Mouse (Mus musculus) gastrocnemius, postnatal 36 days (tissue): ENCODE measurements at regions not wholly inside any gene's neighbourhood (a gene's known extent, or its start where the extent isn't known, plus 50 kb on each side); places are given as distances from the start of the nearest gene placed in this dataset.
A peak's percentile ranks its signal among the peaks of the same experiment; 100 is the strongest.

Experiments used
- DNase-seq, 2 experiments: peaks; one replicate each; pipeline ENCODE4 v3.0.0; 2022
- intact Hi-C: fragments of 180-260 bp; cut with DNase I; formaldehyde crosslinking; loops from one replicate; pipeline ENCODE4 v1.15.1; 2025

DNA sequence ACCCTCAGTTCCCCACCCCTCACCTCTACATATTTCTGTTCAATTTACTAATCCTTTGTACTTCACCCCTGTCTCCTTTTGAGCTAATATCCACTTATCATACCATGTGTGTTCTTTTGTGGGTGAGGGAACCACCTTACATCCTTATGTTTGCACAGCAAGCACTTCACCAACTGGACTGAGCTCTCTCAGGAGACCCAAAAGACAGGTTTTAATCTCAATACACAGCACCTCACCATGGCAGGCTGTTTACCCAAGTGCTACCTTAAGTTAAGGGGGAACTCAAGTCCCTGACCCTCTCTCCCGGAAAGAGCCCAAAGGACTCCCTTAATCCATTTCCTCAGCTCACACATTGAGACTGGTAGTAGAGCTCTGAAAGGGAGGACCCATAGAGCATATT, 62.3 kb upstream of the Agr3 start:
- no peak for DNase-seq
- intact Hi-C loops: no loop called here

- intact Hi-C loops: no loop called here
- DNase-seq: peak in 1 of 2 experiments; percentile 30
Measured at GRCm38 (mm10) chr12:35853159-35853558, 72.3 kb upstream of the Agr3 start.

GRCm38 (mm10) chr12:35846905-35847610, 78.4 kb upstream of the Agr3 start:
- intact Hi-C loops: no loop called here
- DNase-seq: peak in 1 of 2 experiments; percentile 19

GRCm38 (mm10) chr12:35836946-35837345, 88.5 kb upstream of the Agr3 start:
- no peak for DNase-seq
- intact Hi-C loops: no loop called here

DNA sequence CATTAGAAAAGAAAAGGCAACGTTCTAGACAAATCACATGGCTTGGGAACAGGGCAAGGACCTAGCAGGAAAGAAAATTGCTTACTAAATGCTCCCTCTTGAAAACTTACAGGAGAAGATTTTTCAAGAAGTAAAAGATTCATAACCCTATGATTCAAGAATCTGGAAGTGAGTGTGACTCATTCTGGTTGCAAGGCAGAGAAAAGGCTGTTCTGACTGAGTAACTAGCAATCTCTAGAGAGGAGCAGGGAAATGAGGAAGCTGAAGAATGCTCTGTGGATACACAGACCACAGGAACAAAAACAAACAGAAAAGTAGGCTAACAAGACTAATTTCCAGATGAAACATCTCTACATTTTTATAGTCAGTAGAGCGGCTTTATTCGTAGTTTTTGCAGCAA, 92.1 kb upstream of the Agr3 start:
- DNase-seq: no peak
- intact Hi-C loops: loop anchor here (5.0 kb wide), 1 partner anchor 526 kb away; no protein-coding TSS in a partner anchor

GRCm38 (mm10) chr12:35831922-35832512, 93.4 kb upstream of the Agr3 start:
- intact Hi-C loops: loop anchor here (5.0 kb wide), 1 partner anchor 525 kb away; no protein-coding TSS in a partner anchor
- DNase-seq: no peak

- no peak for DNase-seq
- intact Hi-C loops: loop anchor here (5.0 kb wide), 1 partner anchor 524 kb away; no protein-coding TSS in a partner anchor
Measured at GRCm38 (mm10) chr12:35831268-35831667, 94.2 kb upstream of the Agr3 start.

GRCm38 (mm10) chr12:35827797-35828196, 97.6 kb upstream of the Agr3 start:
- no peak for DNase-seq
- intact Hi-C loops: loop anchor here (5.0 kb wide), 1 partner anchor 295 kb away; no protein-coding TSS in a partner anchor

GRCm38 (mm10) chr12:35826990-35827389, 98.4 kb upstream of the Agr3 start:
- no peak for DNase-seq
- intact Hi-C loops: loop anchor here (5.0 kb wide), 1 partner anchor 295 kb away; no protein-coding TSS in a partner anchor

- DNase-seq: no peak
- intact Hi-C loops: no loop called here
Measured at GRCm38 (mm10) chr12:35824587-35824987, 100.8 kb upstream of the Agr3 start.

DNA sequence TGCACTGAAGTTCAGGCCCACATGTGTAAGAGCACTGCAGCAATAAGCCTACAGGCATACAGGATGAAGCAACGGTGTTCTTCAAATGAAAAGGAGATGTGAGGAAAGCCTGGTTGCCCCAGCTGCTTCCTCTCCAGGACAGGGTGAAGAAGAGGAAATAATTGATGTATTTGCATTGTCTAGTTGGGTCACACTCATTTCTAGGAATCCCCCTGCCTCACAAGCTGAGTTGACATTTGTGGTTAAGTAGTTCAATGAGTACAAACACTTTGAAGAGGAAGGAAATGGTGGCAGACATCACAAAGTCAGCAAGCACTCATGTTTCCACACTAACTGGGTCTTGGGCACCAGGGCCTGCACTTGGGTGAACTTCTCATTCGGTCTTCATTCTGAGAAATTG, 126.2 kb upstream of the Agr3 start:
- no peak for DNase-seq
- intact Hi-C loops: loop anchor here (2.0 kb wide), 1 partner anchor 16 kb away; no protein-coding TSS in a partner anchor

DNA sequence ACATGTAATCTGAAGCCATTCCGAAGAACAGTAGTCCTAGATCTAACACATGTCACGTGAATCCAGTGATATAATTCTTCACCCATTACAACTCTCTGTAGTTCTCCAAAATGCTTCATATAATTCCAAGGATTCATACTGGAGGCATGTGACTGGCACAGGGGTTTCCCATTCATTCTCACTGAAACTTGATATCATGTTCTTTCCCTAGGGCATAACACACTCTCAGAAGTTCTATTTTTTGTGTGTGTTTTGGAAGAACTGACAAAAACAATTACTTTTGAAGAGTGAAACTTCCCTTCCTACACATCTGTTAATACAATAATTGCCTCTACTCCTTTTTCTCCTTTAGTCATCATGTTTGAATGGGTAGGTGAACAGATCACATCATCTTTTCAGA, 150.0 kb upstream of the Agr3 start:
- DNase-seq: no peak
- intact Hi-C loops: no loop called here

- no peak for DNase-seq
Measured at GRCm38 (mm10) chr12:35770387-35771024, 154.9 kb upstream of the Agr3 start.

GRCm38 (mm10) chr12:35758916-35759315, 166.5 kb upstream of the Agr3 start:
- intact Hi-C loops: no loop called here
- DNase-seq: no peak

More at GRCm38 (mm10) chr12:35770387-35771024, 154.9 kb upstream of the Agr3 start:
- intact Hi-C loops: no loop called here

DNA sequence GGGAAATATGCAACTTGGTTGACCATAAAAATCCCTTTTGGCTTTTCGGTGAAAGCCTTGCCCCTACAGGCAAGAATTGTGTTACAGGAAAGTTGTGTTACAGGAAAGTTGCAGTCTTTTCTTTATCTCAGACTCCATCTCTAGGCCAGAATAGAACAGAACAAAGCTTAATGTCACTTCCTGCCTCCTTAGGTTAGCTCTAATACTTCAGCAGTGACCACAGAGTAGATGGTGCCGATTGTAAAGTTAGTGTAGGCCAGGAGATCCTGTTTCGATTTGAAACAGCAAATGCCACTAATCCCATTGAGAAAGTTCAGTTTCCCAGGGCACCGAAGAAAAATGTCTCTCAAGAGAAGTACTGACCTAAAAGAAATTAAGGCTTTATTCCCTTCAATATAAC, 170.3 kb upstream of the Agr3 start:
- intact Hi-C loops: no loop called here
- no peak for DNase-seq

DNA sequence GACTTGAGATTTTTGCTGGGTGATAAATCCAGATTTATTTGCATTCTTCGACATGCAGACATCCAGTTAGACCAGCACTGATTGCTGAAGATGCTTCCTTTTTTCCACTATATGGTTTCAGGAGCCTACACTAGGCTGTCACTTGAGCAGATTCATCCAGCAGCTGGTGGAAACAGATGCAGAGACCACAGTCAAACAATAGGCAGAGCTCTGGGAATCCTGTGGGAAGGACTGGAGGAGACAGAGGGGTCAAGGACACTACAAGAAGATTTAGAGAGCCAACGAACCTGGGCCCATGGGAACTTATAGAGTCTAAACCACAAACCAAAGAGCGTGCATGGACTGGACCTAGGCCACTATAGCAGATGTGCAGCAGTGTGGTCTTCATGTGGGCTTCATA, 177.4 kb upstream of the Agr3 start:
- no peak for DNase-seq
- intact Hi-C loops: no loop called here

- DNase-seq: no peak
- intact Hi-C loops: no loop called here
Measured at GRCm38 (mm10) chr12:35746691-35747299, 178.6 kb upstream of the Agr3 start.

- intact Hi-C loops: no loop called here
- DNase-seq: no peak
Measured at GRCm38 (mm10) chr12:35742729-35743128, 182.7 kb upstream of the Agr3 start.

DNA sequence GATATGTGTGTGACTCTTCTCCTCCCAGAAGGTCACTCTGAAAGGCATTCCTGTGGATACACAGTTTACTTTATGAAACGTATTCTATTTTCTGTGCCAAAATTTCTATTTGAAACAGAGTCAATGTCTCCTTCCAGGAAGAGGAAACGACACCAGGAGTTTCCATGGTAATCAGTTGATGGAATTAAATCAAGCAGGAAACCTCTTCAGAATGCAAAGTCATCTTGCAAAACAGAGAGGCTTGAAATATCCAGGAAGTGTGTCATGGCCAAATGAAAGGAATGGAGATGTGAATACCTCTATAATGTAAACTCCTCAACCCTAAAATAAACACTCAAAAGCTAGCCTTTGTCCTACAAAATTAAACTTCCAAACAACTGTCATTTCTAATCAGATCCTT, 189.0 kb upstream of the Agr3 start:
- DNase-seq: no peak
- intact Hi-C loops: no loop called here

GRCm38 (mm10) chr12:35735002-35735401, 190.4 kb upstream of the Agr3 start:
- intact Hi-C loops: no loop called here
- DNase-seq: no peak

DNA sequence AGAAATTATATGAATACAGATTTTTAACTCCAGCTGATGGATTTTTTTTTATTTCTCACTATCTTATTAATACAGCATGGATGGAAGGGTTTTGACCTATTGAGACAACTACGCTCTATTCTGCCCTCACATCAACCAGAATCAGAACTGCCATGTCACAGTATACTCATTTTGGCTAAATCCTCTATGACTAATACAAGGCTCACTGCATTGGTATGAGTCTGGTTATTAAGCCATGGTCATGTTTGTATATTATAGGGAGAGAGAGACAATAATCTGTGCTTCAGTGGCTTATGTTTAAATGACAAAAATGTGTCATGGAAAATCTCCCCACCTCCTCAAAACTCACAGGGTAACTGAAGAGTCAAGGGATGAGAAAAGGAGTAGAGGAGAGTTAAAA, 191.0 kb upstream of the Agr3 start:
- no peak for DNase-seq
- intact Hi-C loops: no loop called here
